In the genomic region with DNA sequence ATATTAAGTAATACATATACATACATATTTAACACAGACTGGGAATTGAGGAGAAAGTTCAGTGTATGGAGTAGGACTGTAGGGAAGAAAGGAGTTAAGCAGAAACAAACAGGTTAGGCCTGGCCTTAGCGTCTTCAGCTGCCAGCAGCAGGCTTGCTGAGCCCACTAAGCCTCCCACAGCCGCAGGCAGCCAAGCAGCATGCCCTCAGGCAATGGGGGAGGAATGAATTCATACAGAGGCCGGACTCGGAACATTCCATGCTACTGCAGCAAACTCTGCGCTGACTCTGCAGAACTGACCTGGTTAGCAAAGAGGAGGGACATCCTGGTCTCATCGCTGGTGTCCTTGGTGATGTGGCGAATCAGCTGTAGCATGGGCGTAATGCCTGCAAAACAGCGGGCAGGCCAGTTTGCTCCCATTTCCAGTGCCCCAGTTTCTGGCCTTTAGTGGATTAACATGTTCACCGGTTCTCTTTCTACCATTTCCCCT, we compare ENCODE assay signal across 27 mouse cellular contexts. TPM values are rescaled to one million over a fixed set of nuclear protein-coding genes. Genes with fewer than 3 reads are reported as not detected.
A peak's percentile ranks its signal among the peaks of the same experiment; 100 is the strongest.
DNase-seq lines count a peak whose midpoint lies in the region; ATAC-seq and TF ChIP-seq lines count a peak whose summit lies in the region.
"Had no signal": no experiment of that assay in that cellular context is flagged by ENCODE, and none has a peak within 500 bp of the region (broad histone marks: within the 10 kb centered on the region; RNA-seq: fewer than 3 reads in every experiment).

No protein-coding gene starts in this region.

- H3K4me2 ChIP-seq in kidney, postnatal 0 days (ENCODE audit: low read length) = no peak overlapping the region
- H3K4me2 ChIP-seq in kidney, embryonic 15.5 days = no peak overlapping the region
- H3K4me2 ChIP-seq in hindbrain, postnatal 0 days (ENCODE audit: low read depth, low read length) = no peak overlapping the region
- H3K4me2 ChIP-seq: heart, embryonic 15.5 days; hindbrain, embryonic 13.5 days had no signal

- no peak for TF ChIP-seq CTCF in kidney, postnatal 0 days (IDR thresholded peaks at IDR 0.05; ENCODE audit: low read depth)
- no peak for TF ChIP-seq CTCF in Patski (IDR thresholded peaks at IDR 0.05)
- no peak for TF ChIP-seq CTCF in hindbrain, postnatal 0 days (IDR thresholded peaks at IDR 0.05; ENCODE audit: low read depth)

- H3K27ac ChIP-seq in kidney, postnatal 0 days = no peak overlapping the region
- no peak overlapping the region for H3K27ac ChIP-seq in kidney, embryonic 15.5 days
- no peak overlapping the region for H3K27ac ChIP-seq in hindbrain, postnatal 0 days
- H3K27ac ChIP-seq: embryonic facial prominence, embryonic 10.5 days; forebrain, embryonic 10.5 days; gastrocnemius, adult 2 months; heart, embryonic 10.5 days; heart, embryonic 15.5 days; hindbrain, embryonic 13.5 days had no signal

- intact Hi-C loops in gastrocnemius, postnatal 14 days (cut with DNase I; ENCODE audit: low total_unique reads) = loop anchor here (10.0 kb wide), 1 partner anchor 1253 kb away; no protein-coding TSS in a partner anchor

- H3K27me3 ChIP-seq in kidney, postnatal 0 days (ENCODE audit: insufficient read depth, low read length) = no peaks in the 10 kb centered on the region
- H3K27me3 ChIP-seq in kidney, embryonic 15.5 days = no peaks in the 10 kb centered on the region
- no peaks in the 10 kb centered on the region for H3K27me3 ChIP-seq in Patski
- H3K27me3 ChIP-seq in hindbrain, postnatal 0 days (ENCODE audit: insufficient read depth, low read length) = no peaks in the 10 kb centered on the region
- H3K27me3 ChIP-seq: CH12.LX had no signal

- no peak overlapping the region for H3K4me3 ChIP-seq in kidney, postnatal 0 days (replicated peaks; ENCODE audit: low read depth, low read length)
- H3K4me3 ChIP-seq in kidney, embryonic 15.5 days (replicated peaks) = no peak overlapping the region
- H3K4me3 ChIP-seq in hindbrain, postnatal 0 days (ENCODE audit: low read length) = no peak overlapping the region
- H3K4me3 ChIP-seq: embryonic facial prominence, embryonic 10.5 days; erythroblast, embryonic 14.5 days; forebrain, embryonic 10.5 days; gastrocnemius, adult 2 months; heart, embryonic 10.5 days; heart, embryonic 15.5 days; hindbrain, embryonic 13.5 days had no signal

- DNase-seq in kidney, postnatal 0 days (ENCODE audit: low spot score) = no peak
- DNase-seq in kidney, postnatal 4 days = peak; percentile 26 to 53
- DNase-seq in kidney, adult 9 months = no peak
- DNase-seq in ES-CJ7 (ENCODE audit: low read depth, low spot score) (peak; percentile 35), Patski (ENCODE audit: low read depth, low spot score) (no peak)
- DNase-seq in gastrocnemius, postnatal 14 days = no peak
- no peak for DNase-seq in hindbrain, postnatal 0 days (ENCODE audit: low spot score)
- DNase-seq: adrenal gland, adult 2 months; adrenal gland, postnatal 25 days; cerebellum, adult 2 months; cerebellum, postnatal 10 days; gastrocnemius, adult 2 months; gastrocnemius, postnatal 36 days; heart, adult 18-20 months; heart, postnatal 14 days had no signal

- no peak overlapping the region for H3K9ac ChIP-seq in kidney, postnatal 0 days (ENCODE audit: low read depth, low read length)
- H3K9ac ChIP-seq in kidney, embryonic 15.5 days = no peak overlapping the region
- no peak overlapping the region for H3K9ac ChIP-seq in hindbrain, postnatal 0 days (replicated peaks; ENCODE audit: low read length)
- H3K9ac ChIP-seq: heart, embryonic 15.5 days; hindbrain, embryonic 13.5 days had no signal

- ATAC-seq in kidney, postnatal 0 days (replicated peaks; ENCODE audit: low FRiP score, low read depth) = peak; percentile 22; the same call in 1 of the 2 replicates
- no peak for ATAC-seq in kidney, embryonic 15.5 days (replicated peaks; ENCODE audit: low FRiP score)
- ATAC-seq in Patski = peak; percentile 28
- ATAC-seq in hindbrain, postnatal 0 days = no peak
- ATAC-seq: forebrain, embryonic 14.5 days had no signal

- no peaks in the 10 kb centered on the region for H3K4me1 ChIP-seq in kidney, postnatal 0 days (replicated peaks; ENCODE audit: insufficient read depth, low read length)
- H3K4me1 ChIP-seq in kidney, embryonic 15.5 days = no peaks in the 10 kb centered on the region
- no peaks in the 10 kb centered on the region for H3K4me1 ChIP-seq in hindbrain, postnatal 0 days (ENCODE audit: insufficient read depth, low read length)
- H3K4me1 ChIP-seq: hindbrain, embryonic 13.5 days had no signal

- in situ Hi-C loops in Patski (cut with MboI; ENCODE audit: low pct_unique_long_range_greater_than_20kb) = no loop called here

- CTCF ChIA-PET in Patski (lab: Charles Lee) = no interaction called here

- POLR2A ChIA-PET in Patski (lab: Charles Lee) = no interaction called here

- H3K36me3 ChIP-seq in kidney, postnatal 0 days (ENCODE audit: insufficient read depth, low read length) = no peaks in the 10 kb centered on the region
- no peaks in the 10 kb centered on the region for H3K36me3 ChIP-seq in kidney, embryonic 15.5 days
- H3K36me3 ChIP-seq in hindbrain, postnatal 0 days (ENCODE audit: insufficient read depth, low read length) = no peaks in the 10 kb centered on the region
- H3K36me3 ChIP-seq: embryonic facial prominence, embryonic 10.5 days; forebrain, embryonic 10.5 days; G1E; heart, embryonic 10.5 days; heart, embryonic 15.5 days; hindbrain, embryonic 13.5 days had no signal

- no peaks in the 10 kb centered on the region for H3K9me3 ChIP-seq in kidney, postnatal 0 days (replicated peaks; ENCODE audit: low read length)
- H3K9me3 ChIP-seq in kidney, embryonic 15.5 days (replicated peaks) = no peaks in the 10 kb centered on the region
- H3K9me3 ChIP-seq in hindbrain, postnatal 0 days (ENCODE audit: low read length) = no peaks in the 10 kb centered on the region
- H3K9me3 ChIP-seq: embryonic facial prominence, embryonic 10.5 days; forebrain, embryonic 10.5 days; heart, embryonic 10.5 days; heart, embryonic 15.5 days; hindbrain, embryonic 13.5 days had no signal

- WGBS in kidney, postnatal 0 days = 66% methylated on average over 10 of the region's 10 CpGs
- 79% methylated on average over 10 of the region's 10 CpGs for WGBS in kidney, embryonic 15.5 days
- 76% methylated on average over 10 of the region's 10 CpGs for WGBS in hindbrain, postnatal 0 days

RNA-seq across cellular contexts. Expression of gene Cyb5r2, which starts 5.8 kb away (rescaled TPM):
- 0.21 and 0.22 TPM in 2 replicates for polyA plus RNA-seq in kidney, postnatal 0 days (2015; fragmentation: Nextera tagmentation; extraction: Ambion mirVana)
- polyA plus RNA-seq in kidney, embryonic 15.5 days (2015; fragmentation: Nextera tagmentation; extraction: Ambion mirVana) = 0.28 TPM in 1 of 2 replicates, not detected in the other
- polyA plus RNA-seq in Patski (2021) = not detected
- under 1 TPM in 1 of 2 experiments, not detected in 1; 0.35 TPM for total RNA-seq in gastrocnemius, postnatal 14 days (2021)
- 0.21 TPM in 1 of 2 replicates, not detected in the other for total RNA-seq in hindbrain, postnatal 0 days (2014; rRNA removed)
- polyA plus RNA-seq in hindbrain, postnatal 0 days (2015; fragmentation: Nextera tagmentation; extraction: Ambion mirVana) = 0.20 and 0.66 TPM in 2 replicates
- total RNA-seq: adrenal gland, adult 2 months; adrenal gland, postnatal 25 days; G1E; heart, adult 18-20 months; heart, postnatal 14 days; hematopoietic stem cell, adult 5-6 weeks had no signal
- polyA plus RNA-seq: adrenal gland, adult 2 months; erythroblast, embryonic 14.5 days; forebrain, embryonic 14.5 days; G1E; hindbrain, embryonic 13.5 days had no signal

RNA-seq across cellular contexts. Expression of gene Ovch2, which starts 48.9 kb away (rescaled TPM):
- polyA plus RNA-seq in kidney, postnatal 0 days (2015; fragmentation: Nextera tagmentation; extraction: Ambion mirVana) = not detected in 2 replicates
- not detected in 2 replicates for polyA plus RNA-seq in kidney, embryonic 15.5 days (2015; fragmentation: Nextera tagmentation; extraction: Ambion mirVana)
- not detected for polyA plus RNA-seq in Patski (2021)
- not detected for total RNA-seq in gastrocnemius, postnatal 14 days (2021)
- total RNA-seq in hindbrain, postnatal 0 days (2014; rRNA removed) = not detected in 2 replicates
- polyA plus RNA-seq in hindbrain, postnatal 0 days (2015; fragmentation: Nextera tagmentation; extraction: Ambion mirVana) = not detected in 2 replicates
- total RNA-seq: adrenal gland, adult 2 months; adrenal gland, postnatal 25 days; CH12.LX; G1E; gastrocnemius, adult 2 months; gastrocnemius, postnatal 36 days; heart, adult 18-20 months; heart, postnatal 14 days; hematopoietic stem cell, adult 5-6 weeks had no signal
- polyA plus RNA-seq: adrenal gland, adult 2 months; cerebellum, adult 2 months; embryonic facial prominence, embryonic 10.5 days; embryonic facial prominence, embryonic 14.5 days; erythroblast, embryonic 14.5 days; forebrain, embryonic 10.5 days; forebrain, embryonic 14.5 days; G1E; heart, embryonic 10.5 days; heart, embryonic 15.5 days; hindbrain, embryonic 13.5 days had no signal

RNA-seq across cellular contexts. Expression of gene Olfr467, which starts 60.0 kb away (rescaled TPM):
- polyA plus RNA-seq in kidney, postnatal 0 days (2015; fragmentation: Nextera tagmentation; extraction: Ambion mirVana) = not detected in 2 replicates
- polyA plus RNA-seq in kidney, embryonic 15.5 days (2015; fragmentation: Nextera tagmentation; extraction: Ambion mirVana) = not detected in 2 replicates
- not detected for polyA plus RNA-seq in Patski (2021)
- total RNA-seq in gastrocnemius, postnatal 14 days (2021) = not detected
- not detected in 2 replicates for total RNA-seq in hindbrain, postnatal 0 days (2014; rRNA removed)
- polyA plus RNA-seq in hindbrain, postnatal 0 days (2015; fragmentation: Nextera tagmentation; extraction: Ambion mirVana) = not detected in 2 replicates
- total RNA-seq: adrenal gland, adult 2 months; adrenal gland, postnatal 25 days; CH12.LX; G1E; gastrocnemius, adult 2 months; gastrocnemius, postnatal 36 days; heart, adult 18-20 months; heart, postnatal 14 days; hematopoietic stem cell, adult 5-6 weeks had no signal
- polyA plus RNA-seq: adrenal gland, adult 2 months; cerebellum, adult 2 months; embryonic facial prominence, embryonic 10.5 days; embryonic facial prominence, embryonic 14.5 days; erythroblast, embryonic 14.5 days; forebrain, embryonic 10.5 days; forebrain, embryonic 14.5 days; G1E; heart, embryonic 10.5 days; heart, embryonic 15.5 days; hindbrain, embryonic 13.5 days had no signal

Comparison
In these comparisons a context has a peak if more than half of its experiments do, and no peak if none do; other contexts are left out.
1. ATAC-seq: peak in kidney, postnatal 0 days (single experiment) and Patski (single experiment); none in kidney, embryonic 15.5 days (single experiment) and hindbrain, postnatal 0 days (single experiment).
2. DNase-seq: peak in kidney, postnatal 4 days (2 of 2) and ES-CJ7 (single experiment); none in kidney, postnatal 0 days (single experiment), kidney, adult 9 months (single experiment), Patski (single experiment), gastrocnemius, postnatal 14 days (single experiment) and hindbrain, postnatal 0 days (single experiment).